Mouse (Mus musculus) urinary bladder, postnatal 14 days (tissue): ENCODE data around the gene Pspc1.

Experiments
- DNase-seq: peaks from one replicate; pipeline ENCODE4 v3.0.0; 2021; ENCODE audit warnings: low spot score

Pspc1 gene

DNA sequence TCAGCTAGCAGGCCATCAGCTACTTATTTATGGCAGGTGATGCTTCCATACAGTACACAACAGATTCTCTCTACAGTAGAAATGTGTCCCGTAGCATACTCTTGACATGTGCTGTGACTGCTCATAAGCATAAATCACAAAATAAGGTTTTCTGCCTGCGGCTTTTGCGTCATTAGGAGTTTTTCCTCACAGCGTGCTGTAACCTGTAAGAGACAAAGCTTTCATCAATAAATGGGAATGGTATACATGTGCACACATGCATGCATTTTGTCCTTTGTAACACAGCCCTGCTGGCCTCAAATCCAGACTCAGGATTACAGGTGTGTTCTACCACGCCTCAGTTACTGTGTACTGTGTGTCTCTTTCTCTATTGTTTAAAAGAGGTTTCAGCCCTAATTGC lies 80.3 kb downstream of the Pspc1 start:
- no peak for DNase-seq

DNA sequence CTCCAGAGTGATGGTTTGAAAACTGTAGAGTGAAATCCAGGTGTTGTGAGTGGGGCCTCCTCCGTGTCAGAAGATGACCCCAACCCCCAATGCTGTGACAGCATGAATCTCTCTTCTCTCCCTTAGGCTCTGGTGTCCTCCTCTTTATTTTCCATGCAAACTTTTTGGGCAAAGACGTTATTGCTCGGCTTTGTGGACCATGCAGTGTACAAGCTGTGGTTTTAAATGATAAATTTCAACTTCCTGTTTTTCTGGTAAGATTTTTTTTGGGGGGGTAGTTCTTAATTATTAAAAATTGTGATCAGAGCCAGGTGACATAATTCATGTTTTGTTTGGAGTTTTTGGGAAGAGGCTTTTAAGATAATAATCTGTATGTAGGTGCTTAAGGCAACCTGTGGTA lies 82.6 kb downstream of the Pspc1 start:
- no peak for DNase-seq

DNA sequence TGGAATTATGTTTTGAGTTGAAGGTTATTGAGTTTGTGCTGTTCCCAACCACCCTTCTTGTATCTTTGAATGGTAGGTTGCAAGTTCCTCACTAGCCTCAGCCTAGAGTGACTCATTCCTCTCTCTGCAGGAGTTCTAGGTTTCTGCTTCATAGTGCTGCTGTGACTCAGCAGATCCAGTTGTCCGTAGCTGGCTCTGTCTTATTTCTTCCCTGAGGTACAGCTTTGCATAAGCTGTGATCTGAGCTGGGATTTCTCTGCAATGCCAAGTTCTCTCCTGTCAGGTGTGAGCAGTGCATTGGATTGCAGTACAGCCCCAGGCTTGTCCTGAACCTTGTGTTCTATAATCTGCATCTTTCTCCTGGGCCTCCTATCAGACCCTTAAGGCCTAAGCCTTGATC lies 88.3 kb downstream of the Pspc1 start:
- DNase-seq: no peak

DNA sequence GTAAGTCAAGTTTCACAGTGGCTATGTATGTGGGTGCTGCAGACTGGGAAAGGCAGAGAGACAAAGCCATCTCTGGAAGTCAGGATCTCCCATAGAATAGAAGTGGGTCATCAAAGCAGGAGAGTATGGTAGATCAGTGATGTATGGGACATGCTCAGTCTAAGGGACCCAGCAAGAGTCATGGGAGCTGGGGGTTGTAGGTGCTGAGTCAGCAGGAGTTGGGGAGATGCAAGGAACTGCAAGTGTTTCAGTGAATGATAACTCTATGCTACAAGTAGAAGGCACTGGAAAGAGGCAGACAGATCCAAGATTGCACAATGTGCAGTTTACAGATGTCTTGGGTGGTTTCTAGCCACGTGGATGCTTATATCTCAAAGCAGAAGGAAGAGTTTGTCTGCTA lies 89.0 kb downstream of the Pspc1 start:
- DNase-seq: no peak

DNA sequence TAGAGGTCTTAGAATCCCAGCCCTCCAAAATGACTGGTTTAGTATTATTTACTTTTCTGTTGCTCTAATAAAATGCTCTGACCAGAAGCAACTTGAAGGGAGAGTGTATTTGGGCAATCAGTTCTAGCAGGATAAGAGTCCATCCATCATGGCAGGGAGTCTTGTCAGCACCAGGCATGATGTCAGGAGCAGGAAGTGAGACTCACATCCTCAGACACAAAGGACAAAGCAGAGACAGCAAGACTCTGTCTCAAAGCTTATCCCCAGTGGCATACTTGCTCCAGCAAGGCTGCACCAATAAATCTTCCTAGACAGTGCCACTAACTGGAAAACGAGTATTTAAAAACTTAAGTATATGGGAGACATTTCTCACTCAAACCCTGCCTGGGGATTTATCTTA lies 92.7 kb downstream of the Pspc1 start:
- no peak for DNase-seq
